ENCODE assay signal across 13 mouse cellular contexts in the genomic region with DNA sequence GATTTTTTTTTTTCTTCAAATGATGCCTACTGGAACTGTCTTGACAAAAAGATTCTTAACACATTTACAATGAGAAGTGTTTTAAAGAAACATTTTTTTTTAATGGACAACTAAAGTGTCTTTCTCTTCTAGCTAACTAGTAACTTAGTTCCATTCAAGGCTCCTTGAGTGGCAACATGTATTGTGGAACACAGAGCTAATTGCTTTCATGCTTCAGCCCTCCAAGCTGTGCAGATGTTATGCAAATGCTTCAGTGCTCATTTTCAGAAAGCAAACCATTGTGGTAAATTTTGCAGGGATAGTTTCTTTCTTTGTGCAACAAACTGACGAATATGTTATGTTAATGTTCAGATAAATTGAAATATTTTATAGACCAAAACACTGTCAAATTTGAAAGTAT.
"Had no signal": no experiment of that assay in that cellular context is flagged by ENCODE, and none has a peak within 500 bp of the region (broad histone marks: within the 10 kb centered on the region; RNA-seq: fewer than 3 reads in every experiment).

No protein-coding gene starts in this region.

- H3K4me2 ChIP-seq: limb, embryonic 12.5 days; liver, embryonic 13.5 days; lung, embryonic 15.5 days; midbrain, embryonic 15.5 days; neural tube, embryonic 13.5 days had no signal

- H3K9me3 ChIP-seq: limb, embryonic 12.5 days; liver, embryonic 13.5 days; lung, embryonic 15.5 days; midbrain, embryonic 15.5 days; neural tube, embryonic 13.5 days had no signal

- DNase-seq: kidney, postnatal 25 days; liver; liver, embryonic 13.5 days; liver, postnatal 0 days; retina, postnatal 1 day; right cerebral cortex, postnatal 4 days; spleen, adult 18-20 months; thymus, adult 18-20 months; thymus, postnatal 14 days had no signal

- H3K27ac ChIP-seq: limb, embryonic 12.5 days; liver, embryonic 13.5 days; lung, embryonic 15.5 days; midbrain, embryonic 15.5 days; neural tube, embryonic 13.5 days had no signal

- H3K9ac ChIP-seq: limb, embryonic 12.5 days; liver, embryonic 13.5 days; liver, postnatal 0 days; lung, embryonic 15.5 days; midbrain, embryonic 15.5 days; neural tube, embryonic 13.5 days had no signal

- ATAC-seq: liver, postnatal 0 days; midbrain, embryonic 15.5 days had no signal

- H3K36me3 ChIP-seq: limb, embryonic 12.5 days; liver, embryonic 13.5 days; lung, embryonic 15.5 days; midbrain, embryonic 15.5 days; neural tube, embryonic 13.5 days had no signal

- H3K4me1 ChIP-seq: limb, embryonic 12.5 days; liver, embryonic 13.5 days; lung, embryonic 15.5 days; midbrain, embryonic 15.5 days; neural tube, embryonic 13.5 days had no signal

- H3K4me3 ChIP-seq: limb, embryonic 12.5 days; liver, embryonic 13.5 days; lung, embryonic 15.5 days; midbrain, embryonic 15.5 days; neural tube, embryonic 13.5 days had no signal

- H3K27me3 ChIP-seq: limb, embryonic 12.5 days; liver, embryonic 13.5 days; lung, embryonic 15.5 days; midbrain, embryonic 15.5 days; neural tube, embryonic 13.5 days had no signal
